Mouse (Mus musculus) stomach, postnatal 0 days (tissue): ENCODE measurements at regions not wholly inside any gene's neighbourhood (a gene's known extent, or its start where the extent isn't known, plus 50 kb on each side); places are given as distances from the start of the nearest gene placed in this dataset.

Experiments
- ATAC-seq: fragments of 200-750 bp; cut with Nextera tagmentation; 2 replicates; pipeline ENCODE4 v1.8.0; 2017; ENCODE audit not compliant: low FRiP score, low TSS enrichment
- DNase-seq: peaks from one replicate; pipeline ENCODE4 v3.0.0-alpha.2; 2016; ENCODE audit warnings: low spot score
- H3K27ac ChIP-seq: fragments of 300-500 bp; sonication (generic); replicated peaks from 2 replicates; pipeline ENCODE4 v1.5.1; 2014; ENCODE audit warnings: mild to moderate bottlenecking, control low read depth
- H3K27me3 ChIP-seq: fragments of 300-500 bp; sonication (generic); 2 replicates; pipeline ENCODE4 v1.6.1; 2014; ENCODE audit warnings: low read length; ENCODE audit not compliant: control insufficient read depth, insufficient read depth
- H3K36me3 ChIP-seq: fragments of 300-500 bp; sonication (generic); 2 replicates; pipeline ENCODE4 v1.6.1; 2014; ENCODE audit warnings: low read length, mixed read lengths; ENCODE audit not compliant: control insufficient read depth, insufficient read depth
- H3K4me1 ChIP-seq: fragments of 300-500 bp; sonication (generic); replicated peaks from 2 replicates; pipeline ENCODE4 v1.6.1; 2014; ENCODE audit warnings: antibody characterized with exemption; ENCODE audit not compliant: control insufficient read depth, insufficient read depth
- H3K4me2 ChIP-seq: fragments of 300-500 bp; sonication (generic); replicated peaks from 2 replicates; pipeline ENCODE4 v1.6.1; 2014; ENCODE audit warnings: low read depth, mild to moderate bottlenecking, control low read depth, moderate library complexity
- H3K4me3 ChIP-seq: fragments of 300-500 bp; sonication (generic); 2 replicates; pipeline ENCODE4 v1.5.1; 2014; ENCODE audit warnings: low read depth, low read length, control low read depth
- H3K9ac ChIP-seq: fragments of 300-500 bp; sonication (generic); 2 replicates; pipeline ENCODE4 v1.6.1; 2014; ENCODE audit warnings: mild to moderate bottlenecking, low read length, control low read depth, mixed read lengths
- H3K9me3 ChIP-seq: fragments of 300-500 bp; sonication (generic); 2 replicates; pipeline ENCODE4 v1.6.1; 2016; ENCODE audit warnings: low read length; ENCODE audit not compliant: control insufficient read depth
- CTCF ChIP-seq: IDR thresholded peaks from 2 replicates; pipeline ENCODE4 v1.5.1; 2016; ENCODE audit warnings: antibody characterized with exemption, low read depth, mild to moderate bottlenecking, moderate library complexity
- EP300 ChIP-seq: optimal IDR thresholded peaks from 2 replicates; pipeline ENCODE3; 2016; ENCODE audit warnings: antibody characterized with exemption
- WGBS: fragments of 180-500 bp; shearing (Covaris S2); extraction: QIAGEN DNeasy Blood & Tissue Kit; methylation state at CpG from one replicate; pipeline ENCODE4 v1.1.7; 2014; 5-methylcytosine and 5-hydroxymethylcytosine counted together

GRCm38 (mm10) chr3:117112766-117113165 lies 144.0 kb upstream of the Palmd start:
- WGBS = 81% methylated on average over 3 of the region's 3 CpGs
- DNase-seq (no peak), ATAC-seq (no peak)
- TF ChIP-seq CTCF = no peak
- no peak for TF ChIP-seq EP300
- Histone ChIP-seq H3K4me2 (no peak overlapping the region), H3K4me1 (no peaks in the 10 kb centered on the region), H3K36me3 (no peaks in the 10 kb centered on the region), H3K27ac (no peak overlapping the region), H3K27me3 (no peaks in the 10 kb centered on the region), H3K9ac (no peak overlapping the region), H3K4me3 (no peak overlapping the region), H3K9me3 (no peaks in the 10 kb centered on the region)

GRCm38 (mm10) chr3:117112304-117112703 lies 143.5 kb upstream of the Palmd start:
- no peak overlapping the region for H3K4me2 ChIP-seq
- H3K27me3 ChIP-seq = no peaks in the 10 kb centered on the region
- H3K9ac ChIP-seq = no peak overlapping the region
- no peaks in the 10 kb centered on the region for H3K36me3 ChIP-seq
- no peaks in the 10 kb centered on the region for H3K9me3 ChIP-seq
- H3K4me1 ChIP-seq = no peaks in the 10 kb centered on the region
- no peak overlapping the region for H3K27ac ChIP-seq
- ATAC-seq (no peak), DNase-seq (no peak)
- no peak overlapping the region for H3K4me3 ChIP-seq
- WGBS = 90% methylated on average over 4 of the region's 4 CpGs
- TF ChIP-seq CTCF (no peak), EP300 (no peak)

DNA sequence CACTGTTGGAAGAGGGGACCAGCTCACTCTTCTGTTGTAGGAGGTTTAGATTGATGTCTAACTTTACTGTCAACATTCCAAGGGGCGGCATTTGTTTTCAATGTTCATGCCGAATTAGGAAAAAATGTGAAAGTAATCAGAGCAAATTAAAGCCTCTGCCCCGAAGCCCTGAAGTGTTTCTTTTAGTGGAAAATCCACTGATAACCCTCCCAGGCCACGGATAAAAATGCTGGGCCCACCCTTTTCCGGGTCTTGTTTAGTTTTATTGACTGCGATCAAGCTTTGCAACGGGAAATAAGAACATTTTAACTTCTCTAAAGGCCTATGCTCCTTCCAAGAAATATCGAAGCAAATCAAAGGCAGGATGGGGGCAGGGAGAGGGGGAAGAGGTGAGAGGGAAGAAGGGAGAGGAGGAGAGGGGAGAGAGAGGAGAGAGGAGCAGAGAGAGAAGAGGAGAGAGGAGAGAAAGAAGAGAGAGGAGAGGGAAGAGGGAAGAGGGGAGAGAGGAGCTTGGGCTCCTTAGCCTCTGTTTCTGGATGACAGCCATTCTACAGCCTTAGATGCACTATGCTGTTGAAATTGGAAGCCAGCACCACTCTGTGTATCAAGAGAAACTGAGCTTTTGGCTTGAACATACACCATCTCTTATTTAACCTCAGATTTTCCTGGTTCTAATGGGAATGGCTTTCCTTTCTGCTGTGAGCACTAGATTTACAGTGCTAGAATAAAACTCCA lies 140.3 kb upstream of the Palmd start:
- no peak overlapping the region for H3K4me2 ChIP-seq
- H3K27me3 ChIP-seq = no peaks in the 10 kb centered on the region
- no peaks in the 10 kb centered on the region for H3K4me1 ChIP-seq
- H3K9ac ChIP-seq = no peak overlapping the region
- ATAC-seq = no peak
- no peaks in the 10 kb centered on the region for H3K36me3 ChIP-seq
- 33% methylated on average over 8 of the region's 8 CpGs for WGBS
- H3K9me3 ChIP-seq = no peaks in the 10 kb centered on the region
- H3K27ac ChIP-seq = peak overlapping the region; percentile 45; the same call in 1 of the 2 replicates
- H3K4me3 ChIP-seq = no peak overlapping the region
- no peak for TF ChIP-seq CTCF
- TF ChIP-seq EP300 = no peak
- no peak for DNase-seq

- TF ChIP-seq CTCF (no peak), EP300 (no peak)
- ATAC-seq = no peak
These were observed 139.2 kb upstream of the Palmd start for GRCm38 (mm10) chr3:117107986-117108385.

DNA sequence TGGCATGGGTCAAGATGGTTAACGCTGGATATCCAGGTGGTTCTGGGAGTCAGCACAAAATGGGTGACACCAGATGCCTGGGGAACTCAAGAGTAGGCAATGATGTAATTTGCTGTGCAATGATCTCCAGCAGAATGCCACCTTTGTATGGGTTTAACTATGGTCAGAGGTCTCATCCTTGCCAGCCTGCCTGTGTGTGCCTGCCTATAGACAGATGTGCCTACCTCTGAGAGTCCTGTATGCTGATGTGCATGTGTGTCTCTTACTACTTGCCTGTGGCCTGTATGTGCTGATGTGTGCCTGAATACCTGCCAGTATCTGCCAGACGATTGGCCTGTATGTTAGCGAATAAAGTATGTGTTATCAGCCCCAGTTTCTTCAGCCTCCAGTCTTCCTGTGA lies 138.6 kb upstream of the Palmd start:
- Histone ChIP-seq H3K4me1 (no peaks in the 10 kb centered on the region), H3K27ac (no peak overlapping the region), H3K9me3 (no peaks in the 10 kb centered on the region), H3K36me3 (no peaks in the 10 kb centered on the region), H3K4me3 (no peak overlapping the region), H3K9ac (no peak overlapping the region), H3K4me2 (no peak overlapping the region), H3K27me3 (no peaks in the 10 kb centered on the region)
- DNase-seq = no peak
- 73% methylated on average over 3 of the region's 3 CpGs for WGBS
- no peak for ATAC-seq
- no peak for TF ChIP-seq CTCF
- TF ChIP-seq EP300 = no peak

More at GRCm38 (mm10) chr3:117107986-117108385, 139.2 kb upstream of the Palmd start:
- H3K27me3 ChIP-seq = no peaks in the 10 kb centered on the region
- H3K4me3 ChIP-seq = no peak overlapping the region
- no peak overlapping the region for H3K4me2 ChIP-seq
- no peak overlapping the region for H3K27ac ChIP-seq
- WGBS = 48% methylated on average over 6 of the region's 6 CpGs
- no peak overlapping the region for H3K9ac ChIP-seq
- no peak for DNase-seq
- no peaks in the 10 kb centered on the region for H3K36me3 ChIP-seq
- H3K9me3 ChIP-seq = no peaks in the 10 kb centered on the region
- no peaks in the 10 kb centered on the region for H3K4me1 ChIP-seq

GRCm38 (mm10) chr3:117087646-117088045 lies 118.9 kb upstream of the Palmd start:
- no peaks in the 10 kb centered on the region for H3K9me3 ChIP-seq
- TF ChIP-seq CTCF (no peak), EP300 (no peak)
- H3K4me3 ChIP-seq = no peak overlapping the region
- no peak overlapping the region for H3K27ac ChIP-seq
- H3K4me1 ChIP-seq = no peaks in the 10 kb centered on the region
- WGBS = 66% methylated on average over 2 of the region's 2 CpGs
- H3K27me3 ChIP-seq = no peaks in the 10 kb centered on the region
- DNase-seq = no peak
- no peak overlapping the region for H3K9ac ChIP-seq
- no peak for ATAC-seq
- no peak overlapping the region for H3K4me2 ChIP-seq
- no peaks in the 10 kb centered on the region for H3K36me3 ChIP-seq
